Mouse (Mus musculus) myocyte (in vitro differentiated cells): ENCODE results near the gene Ube2l6. TPM values are rescaled to one million over a fixed set of nuclear protein-coding genes. Genes with fewer than 3 reads are reported as not detected.
A peak's percentile ranks its signal among the peaks of the same experiment; 100 is the strongest.

Experiments
- H3K27me3 ChIP-seq: one replicate; pipeline ENCODE4 v1.6.1; 2011; ENCODE audit not compliant: control insufficient read depth, insufficient read depth, insufficient read length
- H3K36me3 ChIP-seq: one replicate; pipeline ENCODE4 v1.6.1; 2011; ENCODE audit not compliant: control insufficient read depth, insufficient read depth
- H3K4me2 ChIP-seq: one replicate; pipeline ENCODE4 v1.6.1; 2011; ENCODE audit warnings: low read depth, control low read depth
- H3K4me3 ChIP-seq: one replicate; pipeline ENCODE4 v1.5.1; 2011; ENCODE audit warnings: mild to moderate bottlenecking, control low read depth, moderate library complexity
- H3K79me2 ChIP-seq: one replicate; pipeline ENCODE4 v1.6.1; 2011; ENCODE audit not compliant: control insufficient read depth, insufficient read depth
- H3ac ChIP-seq: one replicate; pipeline ENCODE4 v1.6.1; 2011; ENCODE audit not compliant: control insufficient read depth, insufficient read length
- CEBPB ChIP-seq: IDR thresholded peaks from 2 replicates; pipeline ENCODE4 v1.6.1; 2011; ENCODE audit warnings: mild to moderate bottlenecking, moderate library complexity; ENCODE audit not compliant: poor library complexity, insufficient read depth, severe bottlenecking
- E2F4 ChIP-seq: IDR thresholded peaks from one replicate; pipeline ENCODE4 v1.6.1; 2011; ENCODE audit warnings: mild to moderate bottlenecking, control low read depth, moderate library complexity; ENCODE audit not compliant: insufficient read depth
- MAX ChIP-seq: IDR thresholded peaks from one replicate; pipeline ENCODE4 v1.6.1; 2011; ENCODE audit warnings: low read depth, mild to moderate bottlenecking, control low read depth
- MYOD1 ChIP-seq, 3 experiments: IDR thresholded peaks; one replicate each; pipeline ENCODE4 v1.6.1; 2011; ENCODE audit warnings: control low read depth in 2 of 3, low read depth in 2 of 3, mild to moderate bottlenecking in 2 of 3, moderate library complexity in 1 of 3; ENCODE audit not compliant: insufficient read length in 2 of 3, control insufficient read depth in 1 of 3
- MYOG ChIP-seq, 3 experiments: IDR thresholded peaks; one replicate each; pipeline ENCODE4 v1.6.1; 2011; ENCODE audit warnings: control low read depth in 2 of 3, low read depth in 2 of 3, mild to moderate bottlenecking in 2 of 3; ENCODE audit not compliant: insufficient read length in 2 of 3, control insufficient read depth in 1 of 3, insufficient read depth in 1 of 3
- POLR2A ChIP-seq: IDR thresholded peaks from one replicate; pipeline ENCODE4 v1.6.1; 2011; ENCODE audit warnings: low read depth, mild to moderate bottlenecking, control low read depth, moderate library complexity; ENCODE audit not compliant: insufficient read length
- POLR2AphosphoS2 ChIP-seq: IDR thresholded peaks from one replicate; pipeline ENCODE4 v1.6.1; 2011; ENCODE audit warnings: low read depth, control low read depth; ENCODE audit not compliant: insufficient read length
- REST ChIP-seq: IDR thresholded peaks from one replicate; pipeline ENCODE4 v1.6.1; 2011; ENCODE audit warnings: mild to moderate bottlenecking, control low read depth, moderate library complexity; ENCODE audit not compliant: insufficient read depth, insufficient read length
- SRF ChIP-seq: IDR thresholded peaks from one replicate; pipeline ENCODE4 v1.6.1; 2011; ENCODE audit warnings: low read depth; ENCODE audit not compliant: control insufficient read depth, insufficient read length
- TCF12 ChIP-seq: IDR thresholded peaks from one replicate; pipeline ENCODE4 v1.6.1; 2011; ENCODE audit warnings: mild to moderate bottlenecking, control low read depth; ENCODE audit not compliant: poor library complexity, insufficient read depth, severe bottlenecking
- TCF3 ChIP-seq: IDR thresholded peaks from one replicate; pipeline ENCODE4 v1.6.1; 2011; ENCODE audit warnings: low read depth, control low read depth; ENCODE audit not compliant: insufficient read length
- USF1 ChIP-seq: IDR thresholded peaks from one replicate; pipeline ENCODE4 v1.6.1; 2011; ENCODE audit warnings: low read depth, mild to moderate bottlenecking, control low read depth, moderate library complexity
- polyA plus RNA-seq: library from polyadenylated mRNA; unstranded; fragments of >200 nt; fragmentation: generic; extraction: Trizol; gene quantifications from one replicate; pipeline ENCODE4 v1.2.1, GENCODE M21; 2012; ENCODE audit warnings: missing spikeins

Gene Ube2l6
- polyA plus RNA-seq, 1 experiment, result 16.2 TPM

- H3K79me2 ChIP-seq, result no peaks in the 10 kb centered on the region
- no peak overlapping the region for H3ac ChIP-seq
- TF ChIP-seq MAX (no peak), MYOG (IDR thresholded peaks at IDR 0.05; ENCODE audit: control insufficient read depth in 1 of 3, insufficient read depth in 1 of 3, insufficient read length in 2 of 3, low read depth in 2 of 3) (no peak), REST (no peak), TCF3 (no peak), POLR2AphosphoS2 (no peak)
- H3K36me3 ChIP-seq, result no peaks in the 10 kb centered on the region
- no peaks in the 10 kb centered on the region for H3K27me3 ChIP-seq
- H3K4me3 ChIP-seq, result no peak overlapping the region
- no peak overlapping the region for H3K4me2 ChIP-seq
These were observed 45.0 kb downstream of the Ube2l6 start for GRCm38 (mm10) chr2:84843654-84844053.

- Histone ChIP-seq H3K79me2 (no peaks in the 10 kb centered on the region), H3K4me2 (no peak overlapping the region), H3ac (no peak overlapping the region), H3K36me3 (peaks cover 3% of the 10 kb centered on the region), H3K27me3 (no peaks in the 10 kb centered on the region), H3K4me3 (no peak overlapping the region)
- no peak for TF ChIP-seq POLR2A
- no peak for TF ChIP-seq USF1
- no peak for TF ChIP-seq REST
- no peak for TF ChIP-seq TCF3
- no peak for TF ChIP-seq TCF12
- no peak for TF ChIP-seq POLR2AphosphoS2
- no peak for TF ChIP-seq MYOG (IDR thresholded peaks at IDR 0.05; ENCODE audit: control insufficient read depth in 1 of 3, insufficient read depth in 1 of 3, insufficient read length in 2 of 3, low read depth in 2 of 3)
- TF ChIP-seq CEBPB, result no peak
- no peak for TF ChIP-seq MAX
- TF ChIP-seq SRF, result no peak
- no peak for TF ChIP-seq MYOD1 (IDR thresholded peaks at IDR 0.05; ENCODE audit: control insufficient read depth in 1 of 3, insufficient read length in 2 of 3, low read depth in 2 of 3)
- no peak for TF ChIP-seq E2F4
These were observed 46.6 kb downstream of the Ube2l6 start for GRCm38 (mm10) chr2:84845226-84845625.

GRCm38 (mm10) chr2:84850407-84851129 lies 51.9 kb downstream of the Ube2l6 start:
- Histone ChIP-seq H3K79me2 (no peaks in the 10 kb centered on the region), H3K36me3 (peaks cover 3% of the 10 kb centered on the region), H3ac (no peak overlapping the region), H3K27me3 (no peaks in the 10 kb centered on the region), H3K4me3 (no peak overlapping the region), H3K4me2 (peak overlapping the region; percentile 47)
- no peak for TF ChIP-seq E2F4
- TF ChIP-seq POLR2AphosphoS2, result no peak
- no peak for TF ChIP-seq POLR2A
- no peak for TF ChIP-seq MYOG (IDR thresholded peaks at IDR 0.05; ENCODE audit: control insufficient read depth in 1 of 3, insufficient read depth in 1 of 3, insufficient read length in 2 of 3, low read depth in 2 of 3)
- TF ChIP-seq MYOD1 (IDR thresholded peaks at IDR 0.05; ENCODE audit: control insufficient read depth in 1 of 3, insufficient read length in 2 of 3, low read depth in 2 of 3), result no peak

- no peak overlapping the region for H3K4me3 ChIP-seq
- H3K79me2 ChIP-seq, result no peaks in the 10 kb centered on the region
- TF ChIP-seq MAX (no peak), TCF12 (no peak), POLR2AphosphoS2 (no peak), E2F4 (no peak), TCF3 (no peak), USF1 (no peak), MYOD1 (IDR thresholded peaks at IDR 0.05; ENCODE audit: control insufficient read depth in 1 of 3, insufficient read length in 2 of 3, low read depth in 2 of 3) (no peak), REST (no peak), MYOG (IDR thresholded peaks at IDR 0.05; ENCODE audit: control insufficient read depth in 1 of 3, insufficient read depth in 1 of 3, insufficient read length in 2 of 3, low read depth in 2 of 3) (no peak), POLR2A (no peak), SRF (no peak), CEBPB (no peak)
- no peak overlapping the region for H3ac ChIP-seq
- H3K36me3 ChIP-seq, result peaks cover 3% of the 10 kb centered on the region
- no peaks in the 10 kb centered on the region for H3K27me3 ChIP-seq
- H3K4me2 ChIP-seq, result peak overlapping the region; percentile 47
These were observed 52.8 kb downstream of the Ube2l6 start for GRCm38 (mm10) chr2:84851130-84852040.

GRCm38 (mm10) chr2:84855732-84856131 lies 57.1 kb downstream of the Ube2l6 start:
- H3K4me3 ChIP-seq, result no peak overlapping the region
- H3K79me2 ChIP-seq, result no peaks in the 10 kb centered on the region
- H3ac ChIP-seq, result no peak overlapping the region
- no peaks in the 10 kb centered on the region for H3K27me3 ChIP-seq
- no peak overlapping the region for H3K4me2 ChIP-seq
- TF ChIP-seq TCF3 (no peak), USF1 (no peak), CEBPB (no peak), MAX (no peak), POLR2A (no peak), TCF12 (no peak), POLR2AphosphoS2 (no peak), REST (no peak), MYOG (IDR thresholded peaks at IDR 0.05; ENCODE audit: control insufficient read depth in 1 of 3, insufficient read depth in 1 of 3, insufficient read length in 2 of 3, low read depth in 2 of 3) (no peak), MYOD1 (IDR thresholded peaks at IDR 0.05; ENCODE audit: control insufficient read depth in 1 of 3, insufficient read length in 2 of 3, low read depth in 2 of 3) (no peak), SRF (no peak), E2F4 (no peak)
- no peaks in the 10 kb centered on the region for H3K36me3 ChIP-seq
